Mouse (Mus musculus) kidney, postnatal 0 days (tissue): ENCODE measurements around the gene B3galt4. TPM values are rescaled to one million over a fixed set of nuclear protein-coding genes. Genes with fewer than 3 reads are reported as not detected.

Experiments
- ATAC-seq: fragments of 200-750 bp; cut with Nextera tagmentation; replicated peaks from 2 replicates; pipeline ENCODE4 v1.8.0; 2017; ENCODE audit warnings: low read depth, moderate number of reproducible peaks, moderate TSS enrichment, moderate library complexity; ENCODE audit not compliant: low FRiP score
- DNase-seq: peaks from one replicate; pipeline ENCODE4 v3.0.0-alpha.2; 2016; ENCODE audit warnings: low spot score
- H3K27ac ChIP-seq: fragments of 300-500 bp; sonication (generic); 2 replicates; pipeline ENCODE4 v1.5.1; 2014; ENCODE audit warnings: mild to moderate bottlenecking
- H3K27me3 ChIP-seq: fragments of 300-500 bp; sonication (generic); 2 replicates; pipeline ENCODE4 v1.6.1; 2014; ENCODE audit warnings: low read length, mixed read lengths; ENCODE audit not compliant: insufficient read depth
- H3K36me3 ChIP-seq: fragments of 300-500 bp; sonication (generic); 2 replicates; pipeline ENCODE4 v1.6.1; 2014; ENCODE audit warnings: low read length, mixed read lengths; ENCODE audit not compliant: insufficient read depth
- H3K4me1 ChIP-seq: fragments of 300-500 bp; sonication (generic); replicated peaks from 2 replicates; pipeline ENCODE4 v1.6.1; 2014; ENCODE audit warnings: antibody characterized with exemption, low read length, mixed read lengths; ENCODE audit not compliant: insufficient read depth
- H3K4me2 ChIP-seq: fragments of 300-500 bp; sonication (generic); 2 replicates; pipeline ENCODE4 v1.6.1; 2014; ENCODE audit warnings: mild to moderate bottlenecking, low read length, moderate library complexity, mixed read lengths
- H3K4me3 ChIP-seq: fragments of 300-500 bp; sonication (generic); replicated peaks from 2 replicates; pipeline ENCODE4 v1.5.1; 2014; ENCODE audit warnings: low read depth, low read length
- H3K9ac ChIP-seq: fragments of 300-500 bp; sonication (generic); 2 replicates; pipeline ENCODE4 v1.6.1; 2014; ENCODE audit warnings: low read depth, low read length
- H3K9me3 ChIP-seq: fragments of 300-500 bp; sonication (generic); replicated peaks from 2 replicates; pipeline ENCODE4 v1.6.1; 2016; ENCODE audit warnings: low read length, inconsistent platforms, mixed read lengths
- CTCF ChIP-seq: IDR thresholded peaks from 2 replicates; pipeline ENCODE4 v1.5.1; 2016; ENCODE audit warnings: antibody characterized with exemption, low read depth, mild to moderate bottlenecking, moderate library complexity
- WGBS: fragments of 180-500 bp; shearing (Covaris S2); extraction: QIAGEN DNeasy Blood & Tissue Kit; methylation state at CpG from one replicate; pipeline ENCODE4 v1.1.7; 2014; 5-methylcytosine and 5-hydroxymethylcytosine counted together
- polyA plus RNA-seq: library from polyadenylated mRNA; unstranded; fragments of >200 nt; fragmentation: Nextera tagmentation; extraction: Ambion mirVana; gene quantifications from 2 replicates; pipeline ENCODE4 v1.2.1, GENCODE M21; 2015

The B3galt4 gene
- polyA plus RNA-seq, 1 experiment from 2014 or later = 6.7 TPM

GRCm38 (mm10) chr17:33931159-33931866 lies 20.0 kb downstream of the B3galt4 start:
- H3K9me3 ChIP-seq = no peaks in the 10 kb centered on the region
- H3K4me2 ChIP-seq = peak overlapping the region; percentile 100
- TF ChIP-seq CTCF = no peak
- 44% methylated on average over 18 of the region's 18 CpGs for WGBS
- ATAC-seq (no peak), DNase-seq (no peak)
- peaks cover 18% of the 10 kb centered on the region for H3K36me3 ChIP-seq
- peak overlapping the region; percentile 79 for H3K9ac ChIP-seq
- H3K4me3 ChIP-seq = peak overlapping the region; percentile 82
- no peaks in the 10 kb centered on the region for H3K27me3 ChIP-seq
- H3K4me1 ChIP-seq = peaks cover 3% of the 10 kb centered on the region; the same call in 1 of the 2 replicates
- H3K27ac ChIP-seq = 0 out of 2 replicates have a peak overlapping the region, but pooled peaks have one; percentile 4

- peak; percentile 41 for DNase-seq
- 1% methylated on average over 39 of the region's 45 CpGs for WGBS
Measured at GRCm38 (mm10) chr17:33930280-33931158, 20.8 kb downstream of the B3galt4 start.

GRCm38 (mm10) chr17:33929371-33930279 lies 21.7 kb downstream of the B3galt4 start, which contains the start of gene Rgl2:
Rgl2 (plus strand) TSS chr17:33929543.
- ATAC-seq = peak; percentile 85
- H3K4me2 ChIP-seq = peak within 1 kb of the TSS; percentile 100
- H3K27me3 ChIP-seq = no peaks in the 10 kb centered on the region
- H3K4me1 ChIP-seq = peaks cover 3% of the 10 kb centered on the region; the same call in 1 of the 2 replicates
- H3K36me3 ChIP-seq = peaks cover 16% of the 10 kb centered on the region
- WGBS = 0% methylated on average over 68 of the region's 80 CpGs
- DNase-seq = peak; percentile 91
- peak; percentile 40; the same call in 1 of the 2 replicates for TF ChIP-seq CTCF
- H3K27ac ChIP-seq = peak within 1 kb of the TSS; percentile 85
- peak within 1 kb of the TSS; percentile 79 for H3K9ac ChIP-seq
- no peaks in the 10 kb centered on the region for H3K9me3 ChIP-seq
- H3K4me3 ChIP-seq = peak within 1 kb of the TSS; percentile 82

More at GRCm38 (mm10) chr17:33930280-33931158, 20.8 kb downstream of the B3galt4 start:
- no peaks in the 10 kb centered on the region for H3K27me3 ChIP-seq
- H3K9me3 ChIP-seq = no peaks in the 10 kb centered on the region
- peak overlapping the region; percentile 85 for H3K27ac ChIP-seq
- ATAC-seq = 0 out of 2 replicates have a peak, but pooled peaks have one; percentile 5
- peaks cover 13% of the 10 kb centered on the region for H3K36me3 ChIP-seq
- peaks cover 3% of the 10 kb centered on the region; the same call in 1 of the 2 replicates for H3K4me1 ChIP-seq
- H3K4me3 ChIP-seq = peak overlapping the region; percentile 82
- H3K9ac ChIP-seq = peak overlapping the region; percentile 79
- TF ChIP-seq CTCF = no peak; the same call in 1 of the 2 replicates
- peak overlapping the region; percentile 100 for H3K4me2 ChIP-seq

- Histone ChIP-seq H3K9ac (peak overlapping the region; percentile 79), H3K9me3 (no peaks in the 10 kb centered on the region), H3K4me1 (peaks cover 3% of the 10 kb centered on the region; the same call in 1 of the 2 replicates), H3K36me3 (peaks cover 15% of the 10 kb centered on the region), H3K27ac (no peak overlapping the region), H3K4me2 (peak overlapping the region; percentile 100), H3K27me3 (no peaks in the 10 kb centered on the region), H3K4me3 (peak overlapping the region; percentile 82)
- 65% methylated on average over 21 of the region's 21 CpGs for WGBS
- no peak for TF ChIP-seq CTCF
- DNase-seq (no peak), ATAC-seq (no peak)
Measured at GRCm38 (mm10) chr17:33928251-33928947, 22.9 kb downstream of the B3galt4 start.

GRCm38 (mm10) chr17:33926207-33926932 lies 24.9 kb downstream of the B3galt4 start:
- Histone ChIP-seq H3K27ac (no peak overlapping the region), H3K36me3 (0 out of 2 replicates have a peak, but pooled peaks cover 8% of the 10 kb centered on the region), H3K4me2 (no peak overlapping the region), H3K9ac (no peak overlapping the region), H3K9me3 (no peaks in the 10 kb centered on the region), H3K4me3 (no peak overlapping the region), H3K4me1 (peaks cover 3% of the 10 kb centered on the region; the same call in 1 of the 2 replicates), H3K27me3 (no peaks in the 10 kb centered on the region)
- peak; percentile 59 for TF ChIP-seq CTCF
- no peak for ATAC-seq
- WGBS = 84% methylated on average over 17 of the region's 17 CpGs
- DNase-seq = peak; percentile 24
